13 mouse cellular contexts compared by ENCODE assay signal in the genomic region with DNA sequence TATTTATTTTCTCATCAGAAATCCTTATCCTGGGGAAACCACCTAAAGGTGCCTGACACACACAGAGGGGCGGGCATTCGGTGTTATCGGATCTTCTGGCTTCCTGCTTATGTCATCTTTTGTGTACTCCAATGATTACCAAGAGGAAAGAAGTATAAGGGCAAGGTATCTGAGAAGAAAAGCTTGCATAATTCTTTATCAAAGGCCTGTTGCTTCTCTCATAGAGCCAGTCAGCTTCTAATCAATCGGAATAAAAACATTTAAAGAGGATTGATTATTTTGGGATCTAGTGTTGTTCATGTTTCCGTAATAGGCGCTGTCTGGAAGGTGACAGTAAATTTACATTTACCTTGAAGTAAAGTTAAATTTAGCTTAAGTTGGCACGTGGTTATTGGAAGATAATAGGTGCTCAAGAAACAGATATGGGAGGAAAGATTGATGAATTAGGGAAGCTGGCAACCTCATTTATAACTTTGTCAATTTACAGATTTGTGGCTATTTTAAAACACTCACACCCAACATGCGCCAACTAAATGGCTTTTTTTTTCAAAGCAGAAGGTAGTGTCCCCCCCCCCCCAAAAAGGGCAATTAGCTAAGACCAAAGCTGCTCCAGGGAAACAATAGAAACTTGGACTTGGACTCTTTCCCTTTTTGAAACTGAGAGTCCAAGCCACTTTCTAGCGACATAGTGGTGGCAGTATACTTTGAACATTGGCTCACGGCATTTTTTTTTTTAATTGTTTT.
"Had no signal": no experiment of that assay in that cellular context is flagged by ENCODE, and none has a peak within 500 bp of the region (broad histone marks: within the 10 kb centered on the region; RNA-seq: fewer than 3 reads in every experiment).

No protein-coding gene starts in this region.

- ATAC-seq: midbrain, embryonic 15.5 days had no signal

- H3K9ac ChIP-seq: liver, embryonic 15.5 days; midbrain, embryonic 15.5 days had no signal

- H3K27me3 ChIP-seq: liver, embryonic 15.5 days; midbrain, embryonic 15.5 days had no signal

- DNase-seq: kidney, adult 8-10 months; kidney, postnatal 36 days; left cerebral cortex, postnatal 4 days; lung, adult 2 months; right cerebral cortex, postnatal 14 days; thymus, adult 18-20 months; thymus, postnatal 14 days had no signal

- H3K4me1 ChIP-seq: liver, embryonic 15.5 days; megakaryocyte, embryonic 14.5 days; midbrain, embryonic 15.5 days had no signal

- H3K36me3 ChIP-seq: liver, embryonic 15.5 days; midbrain, embryonic 15.5 days had no signal

- H3K4me3 ChIP-seq: liver, embryonic 15.5 days; megakaryocyte, embryonic 14.5 days; midbrain, embryonic 15.5 days had no signal

- H3K9me3 ChIP-seq: liver, embryonic 15.5 days; midbrain, embryonic 15.5 days had no signal

- H3K27ac ChIP-seq: liver, embryonic 15.5 days; macrophage; midbrain, embryonic 15.5 days had no signal

- H3K4me2 ChIP-seq: liver, embryonic 11.5 days; liver, embryonic 15.5 days; midbrain, embryonic 11.5 days; midbrain, embryonic 15.5 days had no signal
